Mouse (Mus musculus) thymus, postnatal 10 days (tissue): ENCODE results near the gene Cnot3.
"Not testable (repeated sequence)": the region's sequence is repeated elsewhere in the genome, so short reads cannot be mapped to it uniquely, and the experiment has no call there.

Experiments used
- DNase-seq, 2 experiments: peaks; one replicate each; pipeline ENCODE4 v3.0.0; 2021; ENCODE audit warnings: low spot score in 2 of 2

Gene Cnot3

DNA sequence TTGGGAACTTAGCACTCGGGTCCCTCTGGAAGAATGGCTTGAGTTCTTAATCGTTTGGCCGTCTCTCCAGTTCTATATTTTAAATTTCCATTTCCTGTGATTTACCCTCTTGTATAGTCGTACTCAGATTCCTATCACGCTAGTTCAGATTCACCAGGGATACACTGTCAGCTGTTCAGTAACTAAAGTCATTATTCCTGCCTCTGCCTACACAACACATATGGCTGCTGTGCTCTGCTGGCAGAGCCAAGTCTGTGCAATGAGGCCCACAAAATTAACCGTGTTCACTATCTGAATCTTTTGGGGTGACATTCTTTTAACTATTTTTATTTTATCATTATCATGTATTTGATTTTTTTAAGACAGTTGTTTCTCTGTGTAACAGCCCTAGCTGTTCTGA lies 53.4 kb downstream of the Cnot3 start:
- DNase-seq = no peak

DNA sequence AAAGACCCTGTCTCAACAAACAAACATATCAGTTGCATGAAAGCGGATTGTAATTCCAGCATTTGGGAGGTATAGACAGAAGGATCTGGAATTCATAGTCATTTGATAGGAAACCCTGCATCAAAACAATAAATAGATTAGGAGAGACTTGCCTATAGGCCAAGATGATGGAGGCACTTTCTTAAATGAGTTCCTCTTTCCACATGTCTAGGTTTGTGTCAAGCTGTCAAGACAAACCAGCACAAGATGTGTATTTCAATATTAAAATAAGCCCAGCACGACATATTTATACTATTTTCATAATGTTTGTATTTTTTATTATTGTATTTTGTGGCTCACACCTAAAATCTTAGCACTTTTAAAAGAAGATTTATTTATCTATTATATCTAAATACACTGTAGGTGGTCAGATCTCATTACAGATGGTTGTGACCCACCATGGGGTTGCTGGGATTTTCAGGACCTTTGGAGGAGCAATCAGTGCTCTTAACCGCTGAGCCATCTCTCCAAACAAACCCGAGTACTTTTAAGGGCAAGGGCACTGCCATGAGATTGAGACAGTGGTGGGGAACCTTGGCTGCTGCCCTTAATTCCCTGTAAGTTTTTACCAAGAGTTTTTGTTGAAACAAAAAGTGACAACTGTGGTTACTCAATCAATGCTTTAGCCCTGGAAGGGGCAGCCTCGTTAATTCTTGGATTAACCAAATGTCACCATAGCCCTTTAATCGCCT lies 58.2 kb downstream of the Cnot3 start:
- no peak for DNase-seq

DNA sequence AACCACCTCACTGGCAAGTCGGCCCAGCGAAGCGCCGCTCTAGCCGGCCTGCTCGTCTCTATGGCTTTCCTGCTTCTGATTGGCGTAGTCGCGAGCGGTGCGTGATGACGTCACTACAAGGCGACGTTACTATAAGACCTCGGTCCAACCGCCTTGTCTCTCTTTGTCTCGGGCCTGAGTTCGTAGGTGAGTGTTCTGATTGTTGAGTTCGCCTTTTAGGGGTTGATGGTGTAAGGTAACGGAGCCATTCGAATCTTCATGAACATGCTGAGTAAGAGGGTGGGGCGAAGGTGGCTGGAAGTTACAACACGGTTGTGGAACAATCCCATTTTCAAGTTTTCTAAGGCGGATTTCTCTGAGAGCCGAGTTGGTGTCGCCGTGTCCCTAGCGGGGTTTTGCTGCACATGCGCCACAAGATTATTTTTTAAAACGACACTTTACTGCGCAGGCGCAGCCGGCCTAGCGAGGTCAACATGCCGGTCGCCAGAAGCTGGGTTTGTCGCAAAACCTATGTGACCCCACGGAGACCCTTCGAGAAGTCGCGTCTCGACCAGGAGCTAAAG lies 58.9 kb downstream of the Cnot3 start, which contains the start of gene Rps9:
Rps9 (plus strand) TSS at position 115 of the 563 bp plus-strand sequence.
- peak; percentile 94 to 96 for DNase-seq

DNA sequence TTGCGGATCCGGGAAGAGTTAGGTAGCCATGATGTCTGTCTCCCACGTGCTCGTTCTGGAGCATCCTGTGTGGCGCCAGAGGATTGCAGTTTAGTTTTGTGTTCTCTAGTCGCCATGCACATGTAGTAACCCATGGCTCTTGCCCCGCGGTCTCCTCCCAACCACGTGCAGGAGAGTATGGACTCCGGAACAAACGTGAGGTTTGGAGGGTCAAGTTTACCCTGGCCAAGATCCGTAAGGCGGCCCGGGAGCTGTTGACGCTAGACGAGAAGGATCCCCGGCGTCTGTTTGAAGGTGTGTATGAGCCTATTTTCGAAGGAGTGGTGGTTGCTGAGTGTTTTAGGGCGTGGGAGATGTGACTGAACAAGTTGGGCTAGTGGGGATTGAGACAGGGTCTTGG lies 59.4 kb downstream of the Cnot3 start:
- DNase-seq = no peak

- DNase-seq = not testable (repeated sequence)
These were observed 60.4 kb downstream of the Cnot3 start for GRCm38 (mm10) chr7:3705461-3705860.

- no peak for DNase-seq
These were observed 60.8 kb downstream of the Cnot3 start for GRCm38 (mm10) chr7:3705911-3706310.

GRCm38 (mm10) chr7:3706343-3706934 lies 61.4 kb downstream of the Cnot3 start:
- no peak for DNase-seq

GRCm38 (mm10) chr7:3707027-3707426 lies 62.0 kb downstream of the Cnot3 start:
- DNase-seq = no peak

GRCm38 (mm10) chr7:3707568-3708413 lies 62.7 kb downstream of the Cnot3 start:
- DNase-seq = no peak

DNA sequence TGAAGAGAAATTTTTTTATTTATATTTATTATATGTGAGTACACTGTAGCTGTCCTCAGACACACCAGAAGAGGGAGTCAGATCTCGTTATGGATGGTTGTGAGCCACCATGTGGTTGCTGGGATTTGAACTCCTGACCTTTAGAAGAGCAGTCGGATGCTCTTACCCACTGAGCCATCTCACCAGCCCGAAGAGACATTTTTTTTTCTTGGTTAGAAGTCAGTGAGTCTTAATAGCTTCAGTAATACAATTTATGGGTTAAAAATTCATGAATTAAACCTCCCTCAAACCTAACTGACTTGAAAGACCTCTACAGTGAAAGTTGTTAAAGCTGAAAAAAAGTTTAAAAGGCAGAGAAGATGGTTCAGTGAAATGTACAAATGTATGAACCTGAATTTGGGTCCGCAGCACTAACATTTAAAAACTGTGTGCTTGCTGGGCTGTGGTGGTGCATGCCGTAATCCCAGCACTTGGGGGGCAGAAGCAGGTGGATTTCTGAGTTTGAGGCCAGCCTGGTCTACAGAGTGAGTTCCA lies 63.4 kb downstream of the Cnot3 start:
- DNase-seq = not testable (repeated sequence)

DNA sequence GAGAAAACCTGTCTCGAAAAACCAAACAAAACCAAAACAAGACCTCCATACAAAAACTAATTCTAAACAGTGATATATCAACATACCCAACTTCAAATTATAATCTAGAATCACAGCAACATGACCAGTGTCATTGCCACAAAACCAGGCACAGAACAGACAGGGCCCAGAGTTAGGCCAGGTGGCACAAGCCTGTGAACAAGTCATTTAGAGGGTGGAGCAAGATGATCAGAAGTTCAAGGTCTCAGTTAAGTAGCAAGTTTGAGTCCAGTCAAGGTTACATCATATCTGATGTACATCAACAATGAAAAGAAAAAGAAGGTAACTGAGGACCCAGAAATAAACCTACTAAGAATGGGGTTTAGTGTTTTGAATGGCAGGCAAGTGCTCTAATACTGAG lies 63.9 kb downstream of the Cnot3 start:
- DNase-seq = no peak
